Mouse (Mus musculus) ES-E14 (cell line): ENCODE results near the gene Gm10722. TPM values are rescaled to one million over a fixed set of nuclear protein-coding genes. Genes with fewer than 3 reads are reported as not detected.
"Not testable (repeated sequence)": the region's sequence is repeated elsewhere in the genome, so short reads cannot be mapped to it uniquely, and the experiment has no call there.

Experiments used
- DNase-seq: peaks from one replicate; pipeline ENCODE4 v3.0.0-alpha.2; 2013; ENCODE audit warnings: low read depth, low spot score
- H3K27ac ChIP-seq: 2 replicates; pipeline ENCODE4 v1.5.1; 2012; ENCODE audit warnings: low read depth, mild to moderate bottlenecking, low read length, moderate library complexity, mixed read lengths; ENCODE audit not compliant: poor library complexity, insufficient read depth, severe bottlenecking
- H3K36me3 ChIP-seq: 2 replicates; pipeline ENCODE4 v1.6.1; 2012; ENCODE audit warnings: mild to moderate bottlenecking, low read length, moderate library complexity, mixed read lengths; ENCODE audit not compliant: control insufficient read depth, poor library complexity, insufficient read depth, severe bottlenecking
- H3K4me1 ChIP-seq, 2 experiments: fragments of 150-350 bp in 1 of 2; sonication (generic) in 1 of 2; 2 replicates each; pipeline ENCODE4 v1.6.1; 2012; ENCODE audit warnings: low read length in 2 of 2, mild to moderate bottlenecking in 1 of 2, mixed read lengths in 1 of 2; ENCODE audit not compliant: control insufficient read depth in 2 of 2, insufficient read depth in 2 of 2, poor library complexity in 1 of 2
- H3K4me3 ChIP-seq, 2 experiments: fragments of 150-350 bp in 1 of 2; sonication (generic) in 1 of 2; 2 replicates each; pipeline ENCODE4 v1.5.1; 2012; ENCODE audit warnings: low read length in 2 of 2, low read depth in 1 of 2, mild to moderate bottlenecking in 1 of 2, mixed read lengths in 1 of 2; ENCODE audit not compliant: insufficient read depth in 1 of 2, poor library complexity in 1 of 2, severe bottlenecking in 1 of 2
- H3K9ac ChIP-seq: 2 replicates; pipeline ENCODE4 v1.6.1; 2012; ENCODE audit warnings: low read depth, mild to moderate bottlenecking, low read length, mixed read lengths; ENCODE audit not compliant: poor library complexity, insufficient read depth, severe bottlenecking
- H3K9me3 ChIP-seq: fragments of 150-350 bp; sonication (generic); 2 replicates; pipeline ENCODE4 v1.6.1; 2012; ENCODE audit warnings: low read depth, mild to moderate bottlenecking, low read length; ENCODE audit not compliant: control insufficient read depth, insufficient read depth
- in situ Hi-C, 2 experiments: fragments of 600-800 bp; cut with MboI; formaldehyde crosslinking; loops; one replicate each; pipeline ENCODE4 v1.15.1; 2025; ENCODE audit warnings: low sequenced_read_pairs in 2 of 2, inconsistent platforms in 1 of 2; ENCODE audit not compliant: unreplicated experiment in 2 of 2
- total RNA-seq: library from RNA; depleted of rRNA; stranded (reverse); fragments of 300-350 nt; gene quantifications from 2 replicates; pipeline ENCODE4 v1.2.3, GENCODE M21; 2012

Gene Gm10722
- total RNA-seq, 1 experiment = not detected

GRCm38 (mm10) chr9:3022316-3023008 lies 21.7 kb downstream of the Gm10722 start:
- H3K9me3 ChIP-seq, in situ Hi-C loops, DNase-seq, H3K4me1 ChIP-seq, H3K36me3 ChIP-seq, H3K27ac ChIP-seq, H3K9ac ChIP-seq, H3K4me3 ChIP-seq: not testable (repeated sequence)

GRCm38 (mm10) chr9:3023312-3023984 lies 22.7 kb downstream of the Gm10722 start, which contains the start of gene Gm10718:
Gene Gm10718, plus strand, starts transcription at chr9:3023547.
- H3K36me3 ChIP-seq, H3K9ac ChIP-seq, H3K4me3 ChIP-seq, in situ Hi-C loops, H3K9me3 ChIP-seq, H3K4me1 ChIP-seq, H3K27ac ChIP-seq, DNase-seq: not testable (repeated sequence)

GRCm38 (mm10) chr9:3023985-3024648 lies 23.4 kb downstream of the Gm10722 start:
- H3K9me3 ChIP-seq, H3K4me3 ChIP-seq, H3K4me1 ChIP-seq, DNase-seq, H3K9ac ChIP-seq, H3K36me3 ChIP-seq, in situ Hi-C loops, H3K27ac ChIP-seq: not testable (repeated sequence)

GRCm38 (mm10) chr9:3024912-3025467 lies 24.3 kb downstream of the Gm10722 start, which contains the start of gene Gm10717:
Gene Gm10717, plus strand, starts transcription at chr9:3025417.
- H3K27ac ChIP-seq, H3K4me1 ChIP-seq, H3K4me3 ChIP-seq, H3K36me3 ChIP-seq, H3K9me3 ChIP-seq, in situ Hi-C loops, DNase-seq, H3K9ac ChIP-seq: not testable (repeated sequence)

- H3K9me3 ChIP-seq, H3K27ac ChIP-seq, H3K4me1 ChIP-seq, H3K4me3 ChIP-seq, DNase-seq, H3K36me3 ChIP-seq, H3K9ac ChIP-seq, in situ Hi-C loops: not testable (repeated sequence)
These were observed 24.9 kb downstream of the Gm10722 start for GRCm38 (mm10) chr9:3025653-3026052.

- H3K36me3 ChIP-seq, H3K9ac ChIP-seq, H3K4me3 ChIP-seq, H3K27ac ChIP-seq, H3K9me3 ChIP-seq, H3K4me1 ChIP-seq, in situ Hi-C loops, DNase-seq: not testable (repeated sequence)
These were observed 25.4 kb downstream of the Gm10722 start for GRCm38 (mm10) chr9:3026136-3026535.

GRCm38 (mm10) chr9:3026741-3027140 lies 26.0 kb downstream of the Gm10722 start:
- H3K4me3 ChIP-seq, H3K9me3 ChIP-seq, H3K9ac ChIP-seq, H3K4me1 ChIP-seq, H3K36me3 ChIP-seq, DNase-seq, H3K27ac ChIP-seq, in situ Hi-C loops: not testable (repeated sequence)

GRCm38 (mm10) chr9:3027200-3027599 lies 26.5 kb downstream of the Gm10722 start:
- DNase-seq, H3K36me3 ChIP-seq, H3K9me3 ChIP-seq, H3K4me3 ChIP-seq, H3K4me1 ChIP-seq, in situ Hi-C loops, H3K27ac ChIP-seq, H3K9ac ChIP-seq: not testable (repeated sequence)
